Mouse (Mus musculus) layer of hippocampus, adult 18-20 months (tissue): ENCODE measurements around the gene Mcm10. TPM values are rescaled to one million over a fixed set of nuclear protein-coding genes. Genes with fewer than 3 reads are reported as not detected.

Source experiments
- DNase-seq, 2 experiments: peaks; one replicate each; pipeline ENCODE4 v3.0.0; 2022; ENCODE audit warnings: low spot score in 2 of 2
- long read RNA-seq: library from polyadenylated mRNA; stranded (forward); transcript quantifications from one replicate; pipeline ENCODE4 v2.0.0, GENCODE M21; 2021
- total RNA-seq, 2 experiments: library from RNA; stranded (reverse); gene quantifications; 2 replicates each; pipeline ENCODE4 v1.2.3; 2021

Mcm10 gene
- under 1 TPM; 0.35 to 0.91 TPM for total RNA-seq
- long read RNA-seq, result 0 reads

DNA sequence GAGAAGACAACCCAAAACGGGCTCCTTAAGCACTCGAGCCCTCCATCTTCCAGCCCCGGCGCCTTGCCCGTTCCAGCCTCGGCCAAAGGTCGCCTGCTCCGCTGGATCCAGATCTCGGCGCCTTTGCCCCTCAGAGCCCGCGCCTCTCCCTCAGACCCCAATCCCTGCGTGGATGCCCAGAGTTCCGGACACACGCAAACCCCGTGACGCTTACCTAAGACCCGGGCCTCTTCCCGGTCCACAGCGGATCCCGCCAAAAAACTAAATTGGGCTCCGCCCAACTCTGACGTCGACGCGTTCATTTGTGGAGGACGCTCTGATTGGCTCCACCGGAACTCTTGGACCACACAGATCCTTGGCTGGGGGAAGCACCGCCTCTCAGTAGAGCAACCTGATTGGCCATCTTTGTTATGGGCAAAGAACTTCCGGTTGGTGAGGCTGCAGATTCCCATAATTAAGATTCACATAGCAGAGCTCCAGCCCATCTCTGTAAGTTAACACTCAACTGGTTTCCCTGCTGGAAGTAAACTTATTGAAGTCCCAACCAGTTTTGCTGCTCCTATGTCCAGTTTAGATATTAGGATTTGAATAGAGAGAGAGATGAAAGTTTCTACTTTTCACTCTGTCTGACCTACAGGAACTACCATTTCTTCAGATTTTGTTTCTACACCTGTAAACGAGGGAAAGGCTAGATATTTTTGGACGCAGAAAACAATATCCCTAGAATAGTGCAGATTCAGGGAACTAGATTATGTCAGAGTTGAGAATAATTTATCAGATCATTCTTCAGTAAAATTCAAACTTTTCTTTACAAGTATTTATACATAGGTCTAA is at the start of gene Mcm10:
Gene Mcm10 (minus strand): TSS at position 301 of the 834 bp plus-strand sequence.
- peak; percentile 90 to 93 for DNase-seq

DNA sequence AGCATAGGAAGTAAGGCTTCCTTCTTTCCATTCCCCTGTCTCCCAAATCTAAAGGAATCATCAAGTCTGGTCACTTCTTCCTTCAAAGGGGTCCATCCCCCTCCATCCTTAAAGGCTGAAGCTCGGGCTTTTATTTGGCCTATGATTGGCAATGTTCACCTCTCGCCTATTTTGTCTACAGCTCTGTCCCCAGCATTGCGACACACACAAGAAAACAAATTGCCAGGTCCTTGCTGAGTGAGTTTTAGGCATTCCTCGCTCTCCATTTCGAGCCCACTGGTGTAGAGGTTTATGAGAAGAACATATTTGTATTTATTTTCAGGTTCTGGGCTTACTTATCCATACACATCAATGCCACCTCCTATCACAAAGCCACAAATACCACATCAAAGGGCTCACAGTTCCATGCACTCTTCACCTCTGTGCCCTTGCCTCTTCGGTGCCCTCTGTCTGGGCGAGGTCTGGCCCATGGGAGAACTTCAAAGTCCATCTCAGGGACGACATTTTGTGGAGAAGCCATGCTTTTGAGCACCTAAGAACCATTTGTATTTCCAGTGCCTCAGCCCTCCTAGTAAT is 48.6 kb upstream of the Mcm10 start:
- no peak for DNase-seq

DNA sequence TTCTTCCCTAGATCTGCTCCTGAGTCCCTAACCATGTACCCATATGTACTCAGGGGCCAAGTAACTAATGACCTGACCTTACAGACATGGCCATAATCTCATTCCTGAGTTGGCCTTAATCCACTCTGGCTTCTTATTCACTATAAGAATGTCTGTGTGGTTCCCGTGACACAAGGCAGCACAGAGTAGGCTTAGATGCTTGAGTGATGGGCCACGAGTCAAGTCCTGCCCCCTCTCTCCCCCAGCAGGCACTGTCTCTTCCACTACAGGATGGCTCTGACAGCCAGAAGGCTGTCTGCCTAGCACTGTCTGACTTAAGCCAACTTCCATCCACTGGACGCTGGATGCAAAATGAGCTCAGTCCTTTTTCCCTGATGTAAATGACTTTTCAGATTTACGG is 47.4 kb upstream of the Mcm10 start:
- no peak for DNase-seq

DNA sequence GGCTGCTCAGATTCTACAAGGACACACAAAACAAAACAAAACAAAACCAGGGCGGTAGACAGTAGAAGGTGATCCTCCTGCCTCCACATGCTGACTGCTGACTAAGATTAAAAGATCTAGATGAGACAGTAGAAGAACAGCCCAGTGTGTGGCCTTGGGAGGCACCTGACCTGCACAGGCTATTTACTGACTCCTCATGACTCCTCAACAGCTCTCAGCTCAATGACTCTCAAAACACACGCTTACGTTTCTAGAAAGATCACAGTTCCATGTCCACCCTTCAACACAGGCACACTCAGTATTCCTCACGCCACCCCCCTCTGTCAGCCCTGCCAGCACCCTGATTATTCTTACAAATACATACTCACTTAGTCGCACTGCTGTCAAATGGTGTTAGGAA is 45.8 kb upstream of the Mcm10 start:
- DNase-seq, result no peak

DNA sequence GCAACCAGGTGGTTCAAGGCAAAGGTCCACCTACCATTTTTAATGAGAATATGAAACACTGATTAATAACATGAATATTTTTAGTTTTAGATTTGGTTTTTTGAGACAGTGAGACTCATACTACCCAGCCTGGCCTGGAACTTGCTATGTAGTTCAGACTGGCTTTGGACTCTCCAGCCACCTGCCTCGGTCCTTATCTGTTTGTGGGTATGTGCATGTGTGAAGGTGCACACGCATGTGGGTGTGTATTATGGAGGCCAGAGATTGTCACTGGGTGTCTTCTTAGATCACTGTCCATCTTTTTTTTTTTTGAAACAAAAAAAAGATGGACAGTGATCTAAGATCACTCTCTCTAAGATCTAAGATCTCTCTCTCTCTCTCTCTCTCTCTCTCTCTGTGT is 38.0 kb upstream of the Mcm10 start:
- no peak for DNase-seq

- DNase-seq, result no peak
Measured at GRCm38 (mm10) chr2:5047016-5047415, 34.4 kb upstream of the Mcm10 start.

GRCm38 (mm10) chr2:5045269-5045965 is 32.8 kb upstream of the Mcm10 start:
- no peak for DNase-seq

GRCm38 (mm10) chr2:5044321-5044720 is 31.7 kb upstream of the Mcm10 start:
- DNase-seq, result no peak

DNA sequence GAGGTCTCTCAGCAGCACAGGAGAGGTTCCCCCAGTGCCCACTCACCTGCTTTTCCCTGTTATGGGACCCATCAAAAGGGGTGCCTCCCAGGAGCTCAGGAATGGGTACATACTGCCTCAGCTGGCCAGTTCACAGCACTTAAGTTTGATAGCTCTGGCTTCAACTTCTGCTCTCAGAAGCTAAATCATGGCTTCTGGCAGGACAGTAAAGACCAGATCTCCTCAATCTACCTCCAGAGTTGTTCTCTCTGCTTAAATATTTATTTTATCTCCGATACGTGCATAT is 30.8 kb upstream of the Mcm10 start:
- no peak for DNase-seq

GRCm38 (mm10) chr2:5042616-5043475 is 30.3 kb upstream of the Mcm10 start:
- DNase-seq, result no peak

GRCm38 (mm10) chr2:5041854-5042253 is 29.3 kb upstream of the Mcm10 start:
- DNase-seq, result no peak

DNA sequence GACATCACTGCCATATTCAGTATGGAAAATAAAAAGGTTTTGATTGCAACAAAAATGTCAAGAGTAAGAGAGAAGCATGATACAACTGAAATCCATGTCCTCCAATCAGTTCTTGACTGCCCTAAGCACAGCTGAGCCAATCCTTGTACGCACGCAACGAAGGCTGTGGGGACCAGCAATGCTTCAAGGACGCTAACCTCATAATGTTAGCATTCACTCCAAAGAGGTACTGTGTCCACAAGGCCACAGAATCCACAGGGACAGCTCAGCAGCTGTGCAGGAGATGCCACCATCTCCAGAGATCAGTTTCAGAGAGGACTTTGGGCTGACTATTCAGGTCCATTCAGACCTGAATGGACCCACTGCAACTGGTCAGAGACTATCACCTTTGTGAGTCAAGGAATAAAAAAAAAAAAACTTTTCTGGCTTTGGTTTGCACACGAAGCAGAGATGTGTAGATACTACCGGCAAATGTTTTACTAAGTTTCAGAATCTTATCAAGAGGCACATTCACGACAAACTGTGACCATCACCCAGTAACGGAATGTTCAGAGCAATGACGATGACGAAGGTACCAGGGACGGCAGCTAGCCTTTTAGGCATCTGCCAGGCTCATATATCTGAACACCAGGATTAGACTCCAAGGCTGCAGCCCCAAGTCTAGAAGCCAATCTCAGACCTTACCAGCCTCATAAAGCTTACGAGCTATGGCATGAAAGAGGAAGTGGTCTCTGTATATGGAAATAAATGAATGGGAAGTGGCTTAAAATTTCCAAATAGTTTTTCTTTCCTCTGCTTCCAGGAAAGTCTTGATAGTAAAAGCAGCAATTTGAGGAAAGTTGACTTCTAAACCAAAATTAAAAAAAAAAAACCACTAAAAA is 27.9 kb upstream of the Mcm10 start:
- no peak for DNase-seq

DNA sequence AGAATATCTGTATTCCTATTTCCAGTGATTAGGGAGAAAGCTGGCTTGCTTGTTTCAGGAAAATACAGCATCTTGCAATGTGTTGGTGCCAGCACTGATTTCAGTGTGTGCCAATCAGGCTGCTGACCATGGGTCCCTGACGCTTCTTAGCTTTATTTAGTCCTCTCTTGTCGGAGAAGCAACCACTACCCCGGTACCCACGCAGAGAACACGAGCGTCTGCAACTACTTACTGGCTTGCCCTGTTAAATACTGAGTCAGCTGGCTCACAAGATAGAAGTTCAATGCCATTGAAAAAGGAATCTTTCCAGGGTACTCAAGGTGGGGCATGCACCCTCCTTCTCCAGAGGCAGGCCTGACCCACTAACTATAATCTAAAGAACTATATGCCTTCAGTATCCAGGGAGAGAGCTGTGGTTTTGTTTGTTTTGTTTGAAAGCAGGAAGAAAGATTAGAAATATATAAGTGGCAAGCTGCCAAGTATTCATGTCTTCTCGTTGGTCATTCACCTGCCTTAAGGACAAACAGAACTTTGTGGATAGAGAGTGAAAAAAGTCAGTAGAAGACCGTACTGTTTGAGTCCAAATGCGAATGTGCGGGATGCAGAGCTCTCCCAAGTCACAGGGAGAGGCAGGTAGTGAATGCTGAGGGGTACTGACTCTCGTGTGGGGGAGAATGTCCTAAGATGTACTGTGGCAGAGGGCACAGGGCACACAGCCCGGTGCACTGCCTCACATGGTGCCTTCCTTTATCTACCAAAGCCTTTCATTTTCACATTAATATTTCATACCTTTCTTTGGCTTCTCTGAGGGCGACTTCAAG is 27.0 kb upstream of the Mcm10 start:
- no peak for DNase-seq

DNA sequence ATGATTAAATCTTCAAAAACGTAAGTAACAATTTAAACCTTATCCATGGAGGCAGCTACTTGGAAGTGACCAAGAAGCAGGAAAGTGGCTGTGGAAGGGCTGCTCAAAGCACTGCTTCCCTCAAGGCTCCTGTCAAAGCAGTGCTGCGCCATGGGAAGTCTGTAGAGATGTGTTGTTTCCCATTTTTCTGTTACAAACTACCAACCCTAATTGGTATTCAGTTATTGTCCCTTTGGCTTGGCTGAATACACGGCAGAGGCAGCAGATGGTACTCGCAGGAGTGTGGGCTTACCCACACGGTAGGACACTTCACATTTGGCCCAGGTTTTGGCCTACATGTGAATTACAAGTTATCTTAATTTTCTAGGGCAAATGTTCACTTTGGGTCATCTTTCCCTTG is 25.7 kb upstream of the Mcm10 start:
- DNase-seq, result peak in 1 of 2 experiments; percentile 29

GRCm38 (mm10) chr2:5037390-5037789 is 24.8 kb upstream of the Mcm10 start:
- DNase-seq, result no peak

DNA sequence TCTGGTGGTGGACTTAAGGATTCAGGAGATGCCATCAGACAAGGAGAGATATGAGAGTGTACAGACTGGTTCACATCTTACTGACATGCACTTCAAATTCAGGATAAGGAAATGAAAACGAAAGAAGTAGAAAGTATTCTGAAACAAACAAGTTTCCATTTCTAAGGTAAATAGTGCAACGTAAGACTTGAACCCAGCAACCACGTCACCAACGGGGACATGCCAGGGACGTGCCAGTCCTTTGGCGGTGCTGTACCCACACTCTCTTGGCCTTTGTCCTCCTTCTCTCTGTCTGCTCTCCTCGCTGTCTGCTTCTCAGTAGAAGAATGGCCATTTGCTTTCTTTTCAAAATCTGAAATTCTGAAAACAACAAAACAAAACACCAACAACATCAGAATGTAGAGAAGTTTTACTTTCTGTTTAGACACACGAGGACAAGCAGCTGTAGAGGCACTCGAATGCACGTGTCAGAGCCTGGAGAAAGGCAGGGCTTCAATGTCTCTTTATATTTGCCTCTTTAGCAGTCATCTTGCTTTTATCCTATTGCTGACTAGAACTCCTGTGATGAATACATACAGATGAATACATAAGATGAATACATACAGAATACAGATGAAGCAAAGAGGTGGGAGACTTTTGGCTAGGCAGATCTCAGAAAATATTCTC is 24.0 kb upstream of the Mcm10 start:
- DNase-seq, result no peak

DNA sequence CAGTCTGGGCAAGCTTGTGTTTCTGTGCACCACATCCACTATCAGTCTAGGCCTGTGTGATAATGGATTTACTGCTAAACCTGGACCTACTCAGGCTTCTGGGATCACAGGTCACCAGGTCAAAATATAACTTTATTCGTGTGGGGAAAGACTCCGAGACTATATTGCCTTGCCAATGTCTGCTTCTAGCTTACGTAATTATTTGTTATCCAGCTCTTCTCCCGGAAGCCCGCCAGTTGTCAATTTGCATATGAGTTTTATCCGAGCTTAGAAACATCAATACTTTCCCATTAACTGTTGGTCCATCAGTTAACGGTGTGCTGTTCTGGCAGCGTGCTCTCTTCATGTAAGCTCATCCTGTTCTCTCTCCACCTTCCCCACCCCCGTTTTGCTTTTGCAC is 22.6 kb upstream of the Mcm10 start:
- DNase-seq, result no peak

- DNase-seq, result no peak
Measured at GRCm38 (mm10) chr2:5034801-5035200, 22.2 kb upstream of the Mcm10 start.
